Mouse (Mus musculus): ENCODE measurements at regions not wholly inside any gene's neighbourhood (a gene's known extent, or its start where the extent isn't known, plus 50 kb on each side); places are given as distances from the start of the nearest gene placed in this dataset.

GRCm38 (mm10) chr3:38697349-38697748 is 189.4 kb upstream of the Fat4 start:
- DNase-seq (ENCODE audit: low spot score) = no peak

GRCm38 (mm10) chr3:38695836-38696235 is 190.9 kb upstream of the Fat4 start:
- no peak for DNase-seq (ENCODE audit: low spot score)

- no peak for DNase-seq (ENCODE audit: low spot score)
These were observed 194.0 kb upstream of the Fat4 start for GRCm38 (mm10) chr3:38692768-38693167.

GRCm38 (mm10) chr3:38684247-38684991 is 199.8 kb upstream of the Ankrd50 start:
- DNase-seq (ENCODE audit: low spot score) = no peak

GRCm38 (mm10) chr3:38663670-38664494 is 179.2 kb upstream of the Ankrd50 start:
- DNase-seq (ENCODE audit: low spot score) = no peak

GRCm38 (mm10) chr3:38663023-38663422 is 178.4 kb upstream of the Ankrd50 start:
- no peak for DNase-seq (ENCODE audit: low spot score)

- DNase-seq (ENCODE audit: low spot score) = no peak
These were observed 172.1 kb upstream of the Ankrd50 start for GRCm38 (mm10) chr3:38656790-38657189.

- DNase-seq (ENCODE audit: low spot score) = no peak
These were observed 169.3 kb upstream of the Ankrd50 start for GRCm38 (mm10) chr3:38653928-38654327.

GRCm38 (mm10) chr3:38652985-38653685 is 168.5 kb upstream of the Ankrd50 start:
- no peak for DNase-seq (ENCODE audit: low spot score)

- no peak for DNase-seq (ENCODE audit: low spot score)
These were observed 165.5 kb upstream of the Ankrd50 start for GRCm38 (mm10) chr3:38650176-38650575.

- DNase-seq (ENCODE audit: low spot score) = no peak
These were observed 164.0 kb upstream of the Ankrd50 start for GRCm38 (mm10) chr3:38648633-38649032.

GRCm38 (mm10) chr3:38647737-38648330 is 163.2 kb upstream of the Ankrd50 start:
- DNase-seq (ENCODE audit: low spot score) = no peak

- no peak for DNase-seq (ENCODE audit: low spot score)
These were observed 157.1 kb upstream of the Ankrd50 start for GRCm38 (mm10) chr3:38641733-38642132.

- no peak for DNase-seq (ENCODE audit: low spot score)
These were observed 152.2 kb upstream of the Ankrd50 start for GRCm38 (mm10) chr3:38636806-38637205.

- no peak for DNase-seq (ENCODE audit: low spot score)
These were observed 148.7 kb upstream of the Ankrd50 start for GRCm38 (mm10) chr3:38633347-38633746.

- DNase-seq (ENCODE audit: low spot score) = no peak
These were observed 141.0 kb upstream of the Ankrd50 start for GRCm38 (mm10) chr3:38625575-38626184.

- DNase-seq (ENCODE audit: low spot score) = no peak
These were observed 133.3 kb upstream of the Ankrd50 start for GRCm38 (mm10) chr3:38617989-38618388.

GRCm38 (mm10) chr3:38617217-38617616 is 132.6 kb upstream of the Ankrd50 start:
- DNase-seq (ENCODE audit: low spot score) = peak; percentile 32

- DNase-seq (ENCODE audit: low spot score) = no peak
These were observed 129.1 kb upstream of the Ankrd50 start for GRCm38 (mm10) chr3:38613706-38614105.

- no peak for DNase-seq (ENCODE audit: low spot score)
These were observed 106.9 kb upstream of the Ankrd50 start for GRCm38 (mm10) chr3:38591531-38591930.

- no peak for DNase-seq (ENCODE audit: low spot score)
These were observed 104.3 kb upstream of the Ankrd50 start for GRCm38 (mm10) chr3:38588966-38589365.

- DNase-seq (ENCODE audit: low spot score) = no peak
These were observed 100.9 kb upstream of the Ankrd50 start for GRCm38 (mm10) chr3:38585509-38585908.

Measured in urinary bladder, adult 2 months (tissue).